Comparison of ENCODE assay signal across 8 mouse cellular contexts in the genomic region with DNA sequence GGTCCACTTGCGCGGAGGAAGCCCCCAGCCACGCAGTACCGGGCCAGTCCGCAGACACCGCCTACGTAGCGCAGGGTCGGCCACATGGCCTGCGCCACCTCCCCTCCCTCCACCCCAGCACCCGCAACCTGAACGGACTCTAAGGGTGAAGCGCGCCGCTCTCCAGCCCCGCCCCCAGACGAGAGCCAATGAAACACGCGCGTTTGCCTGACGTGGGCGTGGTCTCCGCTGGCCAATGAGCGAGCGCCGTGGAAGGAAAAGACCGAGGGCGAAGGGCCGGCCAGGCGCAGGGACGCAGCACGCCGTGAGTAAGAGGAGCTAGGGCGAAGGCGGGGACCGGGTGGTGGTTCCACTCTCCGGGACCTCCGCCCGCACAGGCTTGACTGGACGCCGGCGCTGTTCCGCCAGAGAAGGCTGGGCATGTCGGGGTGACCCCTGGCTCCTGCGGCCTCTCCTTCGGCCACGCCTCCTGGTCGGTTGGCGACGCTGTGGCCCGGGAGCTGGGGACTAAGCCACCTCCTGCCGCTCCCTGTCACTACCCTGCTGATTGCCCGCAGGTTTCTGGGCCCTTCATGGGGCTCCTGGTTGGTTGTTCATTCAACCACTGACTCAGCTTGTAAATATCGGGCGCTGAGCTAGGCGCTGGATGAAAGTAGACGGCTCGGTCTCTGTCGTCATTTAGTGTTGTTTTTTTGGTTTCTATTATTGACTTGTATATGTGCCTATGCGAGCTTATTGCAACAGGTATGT. TPM values are rescaled to one million over a fixed set of nuclear protein-coding genes. Genes with fewer than 3 reads are reported as not detected.
A peak's percentile ranks its signal among the peaks of the same experiment; 100 is the strongest.
DNase-seq lines count a peak whose midpoint lies in the region; ATAC-seq and TF ChIP-seq lines count a peak whose summit lies in the region.

A gene (minus strand): TSS at position 163 of the 750 bp plus-strand sequence.
A gene (plus strand): TSS at position 240 of the 750 bp plus-strand sequence.

- TF ChIP-seq CTCF in cortical plate, adult 2 months (IDR thresholded peaks at IDR 0.05; ENCODE audit: extremely low read depth, insufficient read depth, low read length), result no peak

- H3K36me3 ChIP-seq in megakaryocyte, embryonic 14.5 days (replicated peaks; ENCODE audit: low read length), result peaks cover 32% of the 10 kb centered on the region

- peak; percentile 95 for TF ChIP-seq POLR2A in cortical plate, adult 2 months (IDR thresholded peaks at IDR 0.05; ENCODE audit: extremely low read depth, insufficient read depth, low read length)

- no peaks in the 10 kb centered on the region for H3K27me3 ChIP-seq in megakaryocyte, embryonic 14.5 days (replicated peaks)

- H3K4me3 ChIP-seq in cortical plate, adult 2 months (ENCODE audit: insufficient read depth, low read length), result peak within 1 kb of the TSS; percentile 66
- peak within 1 kb of the TSS; percentile 99 for H3K4me3 ChIP-seq in megakaryocyte, embryonic 14.5 days (replicated peaks)

- DNase-seq in gastrocnemius, adult 8-10 months (ENCODE audit: low spot score in 2 of 2), result peak; percentile 93 to 96
- peak; percentile 63 for DNase-seq in hindlimb bud, embryonic 11.5 days (ENCODE audit: extremely low spot score, low read depth, low spot score)
- peak; percentile 80 to 94 for DNase-seq in left cerebral cortex, adult 8-10 months (ENCODE audit: low spot score in 2 of 2)
- DNase-seq in right cerebral cortex, postnatal 10 days (ENCODE audit: low spot score in 2 of 2), result peak; percentile 96 to 97
- peak; percentile 95 for DNase-seq in urinary bladder, postnatal 25 days (ENCODE audit: low spot score)

- peaks cover 1% of the 10 kb centered on the region for H3K9me3 ChIP-seq in megakaryocyte, embryonic 14.5 days

- no peak within 1 kb of the TSS for H3K27ac ChIP-seq in cortical plate, adult 2 months (ENCODE audit: insufficient read depth, low read length)

- ATAC-seq in activated CD4-positive, CD25-positive, alpha-beta regulatory T cell, adult 4 months, result peak; percentile 92

- H3K4me1 ChIP-seq in cortical plate, adult 2 months (ENCODE audit: control insufficient read depth, insufficient read depth, low read length), result no peaks in the 10 kb centered on the region
- peaks cover 28% of the 10 kb centered on the region for H3K4me1 ChIP-seq in megakaryocyte, embryonic 14.5 days

RNA-seq across cellular contexts. Expression of the first gene that starts in this region (rescaled TPM):
- polyA plus RNA-seq in activated CD4-positive, CD25-positive, alpha-beta regulatory T cell, adult 4 months (2017; shearing (Covaris generic)), result 1 to 10 TPM; 2.4 to 3.7 TPM
- polyA plus RNA-seq in cortical plate, adult 2 months (2012; rRNA removed), result 11.8 and 12.3 TPM in 2 replicates
- 10 to 100 TPM; 41.3 to 48.5 (median 45.1) TPM for total RNA-seq in gastrocnemius, adult 8-10 months (2022)
- total RNA-seq in left cerebral cortex, adult 8-10 months (2022), result 10 to 100 TPM; 16.7 to 19.2 (median 18.5) TPM
- polyA plus RNA-seq in megakaryocyte, embryonic 14.5 days (2012; ENCODE audit: insufficient read depth, low replicate concordance), result 0.65 and 0.95 TPM in 2 replicates

RNA-seq across cellular contexts. Expression of the second gene that starts in this region (rescaled TPM):
- 10 to 100 TPM in 1 of 2 experiments, 1 to 10 TPM in 1; 9.2 to 14.0 TPM for polyA plus RNA-seq in activated CD4-positive, CD25-positive, alpha-beta regulatory T cell, adult 4 months (2017; shearing (Covaris generic))
- 30.2 and 34.9 TPM in 2 replicates for polyA plus RNA-seq in cortical plate, adult 2 months (2012; rRNA removed)
- 10 to 100 TPM; 16.3 to 19.1 (median 17.1) TPM for total RNA-seq in gastrocnemius, adult 8-10 months (2022)
- 10 to 100 TPM; 27.7 to 33.8 (median 30.7) TPM for total RNA-seq in left cerebral cortex, adult 8-10 months (2022)
- polyA plus RNA-seq in megakaryocyte, embryonic 14.5 days (2012; ENCODE audit: insufficient read depth, low replicate concordance), result 3.3 and 5.8 TPM in 2 replicates
